Mouse (Mus musculus) kidney, adult 2 months (tissue): ENCODE results near the gene Slc9a9. TPM values are rescaled to one million over a fixed set of nuclear protein-coding genes. Genes with fewer than 3 reads are reported as not detected.

ENCODE experiments used
- DNase-seq: peaks from one replicate; pipeline ENCODE4 v3.0.0; 2021
- H3K27ac ChIP-seq: fragments of 200-500 bp; 2 replicates; pipeline ENCODE4 v1.5.1; 2012; ENCODE audit warnings: low read depth, low read length, control low read depth, inconsistent platforms; ENCODE audit not compliant: insufficient read depth
- H3K27me3 ChIP-seq: fragments of 200-500 bp; replicated peaks from 2 replicates; pipeline ENCODE4 v1.6.1; 2012; ENCODE audit warnings: mild to moderate bottlenecking, moderate library complexity, low read length, inconsistent platforms; ENCODE audit not compliant: control insufficient read depth, insufficient read depth
- H3K36me3 ChIP-seq: fragments of 200-500 bp; 2 replicates; pipeline ENCODE4 v1.6.1; 2012; ENCODE audit warnings: mild to moderate bottlenecking, moderate library complexity, low read length, inconsistent platforms; ENCODE audit not compliant: control insufficient read depth, insufficient read depth
- H3K4me1 ChIP-seq: fragments of 200-500 bp; 2 replicates; pipeline ENCODE4 v1.6.1; 2011; ENCODE audit warnings: low read length; ENCODE audit not compliant: control insufficient read depth, insufficient read depth
- H3K4me3 ChIP-seq: fragments of 200-500 bp; 2 replicates; pipeline ENCODE4 v1.5.1; 2011; ENCODE audit warnings: mild to moderate bottlenecking, low read depth, low read length, control low read depth; ENCODE audit not compliant: insufficient read depth
- CTCF ChIP-seq: fragments of 200-500 bp; conservative IDR thresholded peaks from 2 replicates; pipeline ENCODE4 v1.5.1; 2011; ENCODE audit warnings: low read depth, mild to moderate bottlenecking, control low read depth, low read length, moderate library complexity, mixed read lengths; ENCODE audit not compliant: insufficient read depth, insufficient read length
- POLR2A ChIP-seq: fragments of 200-500 bp; IDR thresholded peaks from one replicate; pipeline ENCODE4 v1.6.1; 2011; ENCODE audit warnings: low read depth, low read length, control low read depth
- WGBS: fragments of 180-500 bp; shearing (Covaris S2); methylation state at CpG from one replicate; pipeline ENCODE4 v1.1.7; 2018; 5-methylcytosine and 5-hydroxymethylcytosine counted together
- polyA plus RNA-seq: library from polyadenylated mRNA; depleted of rRNA; stranded (reverse); fragments of >200 nt; gene quantifications from 2 replicates; pipeline ENCODE4 v1.2.3, GENCODE M21; 2012

Slc9a9 gene
- polyA plus RNA-seq, 1 experiment, result 1.5 TPM

DNA sequence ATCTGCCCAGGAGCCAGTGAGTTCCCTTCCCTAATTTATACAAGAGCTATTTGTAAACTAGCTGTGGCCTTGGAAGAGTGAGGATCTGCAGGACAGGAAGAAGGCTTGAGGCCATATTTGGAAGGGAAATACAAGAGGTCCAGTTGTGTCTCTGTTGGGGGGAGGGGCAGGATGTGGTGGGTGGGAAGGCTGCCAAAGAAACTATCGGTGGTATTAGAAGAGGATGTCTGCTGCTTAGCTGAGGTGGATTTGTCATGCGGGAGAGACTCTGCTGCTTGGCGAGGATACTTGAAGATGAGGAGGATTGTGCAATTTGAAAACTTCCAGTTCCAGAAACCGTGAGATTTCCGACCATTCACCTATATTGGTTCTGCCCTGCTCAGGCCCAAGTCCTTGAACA, 524.4 kb downstream of the Slc9a9 start:
- H3K27ac ChIP-seq, result peak overlapping the region; percentile 81
- DNase-seq, result peak; percentile 85
- 0 out of 2 replicates have a peak, but pooled peaks cover 3% of the 10 kb centered on the region for H3K4me1 ChIP-seq
- no peak overlapping the region for H3K4me3 ChIP-seq
- no peaks in the 10 kb centered on the region for H3K27me3 ChIP-seq
- TF ChIP-seq CTCF (no peak), POLR2A (no peak)
- WGBS, result 58% methylated on average over 5 of the region's 5 CpGs
- H3K36me3 ChIP-seq, result no peaks in the 10 kb centered on the region

- H3K27ac ChIP-seq, result peak overlapping the region; percentile 32; the same call in 1 of the 2 replicates
- no peak overlapping the region for H3K4me3 ChIP-seq
- WGBS, result 77% methylated on average over 7 of the region's 7 CpGs
- DNase-seq, result no peak
- H3K4me1 ChIP-seq, result peaks cover 3% of the 10 kb centered on the region; the same call in 1 of the 2 replicates
- no peaks in the 10 kb centered on the region for H3K27me3 ChIP-seq
- no peaks in the 10 kb centered on the region for H3K36me3 ChIP-seq
- TF ChIP-seq CTCF (no peak), POLR2A (no peak)
Measured at GRCm38 (mm10) chr9:95207661-95208060, 538.0 kb downstream of the Slc9a9 start.

DNA sequence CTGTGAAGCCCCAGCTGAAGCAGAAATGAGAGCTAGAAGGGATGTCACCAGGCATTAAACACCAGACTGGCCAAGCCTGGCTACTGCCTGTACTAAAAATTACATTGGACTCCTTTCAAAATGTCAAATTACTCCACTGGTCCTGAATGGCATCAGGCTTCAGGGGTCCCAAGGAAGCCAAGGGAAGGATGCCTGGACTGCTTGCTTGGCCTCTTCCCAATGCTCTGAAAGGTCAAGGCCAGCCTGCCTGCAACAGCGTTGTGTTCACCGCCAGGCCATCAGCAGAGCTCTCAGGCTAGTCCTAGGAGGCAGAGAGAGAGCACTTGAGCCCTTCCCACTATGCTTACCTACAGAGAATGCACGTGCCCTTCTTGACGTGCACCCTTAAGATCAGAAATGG, 539.0 kb downstream of the Slc9a9 start:
- 85% methylated on average over 4 of the region's 4 CpGs for WGBS
- H3K27me3 ChIP-seq, result no peaks in the 10 kb centered on the region
- peaks cover 3% of the 10 kb centered on the region; the same call in 1 of the 2 replicates for H3K4me1 ChIP-seq
- no peaks in the 10 kb centered on the region for H3K36me3 ChIP-seq
- H3K4me3 ChIP-seq, result no peak overlapping the region
- H3K27ac ChIP-seq, result no peak overlapping the region
- TF ChIP-seq POLR2A (no peak), CTCF (no peak)
- no peak for DNase-seq

GRCm38 (mm10) chr9:95220009-95220408, 550.3 kb downstream of the Slc9a9 start:
- Histone ChIP-seq H3K4me1 (no peaks in the 10 kb centered on the region), H3K27ac (no peak overlapping the region), H3K36me3 (no peaks in the 10 kb centered on the region), H3K27me3 (no peaks in the 10 kb centered on the region), H3K4me3 (no peak overlapping the region)
- DNase-seq, result peak; percentile 85
- WGBS, result 30% methylated on average over 3 of the region's 3 CpGs
- TF ChIP-seq POLR2A (no peak), CTCF (no peak)

DNA sequence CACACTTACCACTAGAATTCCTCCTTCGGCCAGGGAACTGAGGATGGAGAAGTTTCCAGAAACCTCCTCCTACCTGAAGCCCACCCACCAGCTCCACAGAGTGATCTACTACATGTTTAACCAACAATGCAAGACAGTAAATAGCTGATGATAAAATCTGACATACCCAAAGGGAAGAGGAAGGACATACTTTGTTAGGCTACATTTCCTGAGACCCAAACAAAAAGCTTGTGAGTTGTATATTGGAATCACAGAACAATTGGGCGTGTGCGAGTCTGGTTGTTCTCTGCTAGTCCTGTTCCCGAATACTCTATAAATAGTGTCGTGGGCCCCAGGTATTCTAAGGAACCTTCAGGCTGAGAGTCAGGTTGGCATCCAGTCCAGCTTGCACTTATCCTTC, 551.6 kb downstream of the Slc9a9 start:
- peak; percentile 49 for DNase-seq
- H3K27me3 ChIP-seq, result no peaks in the 10 kb centered on the region
- H3K27ac ChIP-seq, result 0 out of 2 replicates have a peak overlapping the region, but pooled peaks have one; percentile 50
- WGBS, result 76% methylated on average over 5 of the region's 5 CpGs
- H3K36me3 ChIP-seq, result no peaks in the 10 kb centered on the region
- TF ChIP-seq POLR2A (no peak), CTCF (no peak)
- H3K4me3 ChIP-seq, result no peak overlapping the region
- no peaks in the 10 kb centered on the region for H3K4me1 ChIP-seq

DNA sequence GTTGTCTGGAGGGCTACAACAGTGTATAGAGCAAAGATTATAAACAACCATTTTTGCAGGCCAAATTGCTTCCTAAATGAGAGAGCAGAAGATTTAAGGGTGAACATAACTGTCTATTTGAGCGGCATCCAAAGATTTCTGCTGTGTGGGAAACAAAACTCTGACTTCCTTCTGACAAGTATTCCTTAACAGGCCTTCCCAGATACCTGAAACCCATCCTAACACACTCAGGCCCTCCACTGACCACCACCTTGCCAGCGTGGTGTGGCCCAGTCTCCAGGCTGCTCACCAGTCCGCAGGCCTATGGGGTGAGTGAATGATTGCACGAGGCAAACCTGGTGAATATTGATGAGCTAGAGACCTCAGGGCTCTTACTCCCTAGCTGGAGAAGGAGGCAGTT, 557.3 kb downstream of the Slc9a9 start:
- TF ChIP-seq POLR2A (no peak), CTCF (no peak)
- no peak for DNase-seq
- H3K36me3 ChIP-seq, result no peaks in the 10 kb centered on the region
- no peak overlapping the region for H3K4me3 ChIP-seq
- H3K27ac ChIP-seq, result no peak overlapping the region
- no peaks in the 10 kb centered on the region for H3K27me3 ChIP-seq
- 59% methylated on average over 4 of the region's 4 CpGs for WGBS
- no peaks in the 10 kb centered on the region for H3K4me1 ChIP-seq

- Histone ChIP-seq H3K4me1 (no peaks in the 10 kb centered on the region), H3K27me3 (no peaks in the 10 kb centered on the region), H3K27ac (no peak overlapping the region), H3K4me3 (no peak overlapping the region), H3K36me3 (no peaks in the 10 kb centered on the region)
- TF ChIP-seq CTCF, result no peak
- no peak for TF ChIP-seq POLR2A
- DNase-seq, result no peak
- 92% methylated on average over 1 of the region's 1 CpGs for WGBS
Measured at GRCm38 (mm10) chr9:95228123-95228522, 558.4 kb downstream of the Slc9a9 start.

GRCm38 (mm10) chr9:95229147-95229546, 559.4 kb downstream of the Slc9a9 start:
- DNase-seq, result no peak
- 89% methylated on average over 2 of the region's 2 CpGs for WGBS
- no peak overlapping the region for H3K4me3 ChIP-seq
- no peaks in the 10 kb centered on the region for H3K4me1 ChIP-seq
- H3K27ac ChIP-seq, result no peak overlapping the region
- TF ChIP-seq POLR2A (no peak), CTCF (no peak)
- H3K36me3 ChIP-seq, result no peaks in the 10 kb centered on the region
- H3K27me3 ChIP-seq, result no peaks in the 10 kb centered on the region
